Mouse (Mus musculus) thymus, adult 2 months (tissue): ENCODE measurements at regions not wholly inside any gene's neighbourhood (a gene's known extent, or its start where the extent isn't known, plus 50 kb on each side); places are given as distances from the start of the nearest gene placed in this dataset.

Experiments
- CTCF ChIP-seq: fragments of 200-500 bp; IDR thresholded peaks from 2 replicates; pipeline ENCODE4 v1.5.1; 2012; ENCODE audit warnings: mild to moderate bottlenecking, control low read depth, low read length, moderate library complexity, borderline replicate concordance; ENCODE audit not compliant: control insufficient read depth, poor library complexity, insufficient read depth; ENCODE audit errors: extremely low read depth
- POLR2A ChIP-seq: fragments of 200-500 bp; IDR thresholded peaks from 2 replicates; pipeline ENCODE4 v1.6.1; 2012; ENCODE audit warnings: mild to moderate bottlenecking, low read length, control low read depth, moderate library complexity; ENCODE audit not compliant: control insufficient read depth, poor library complexity, insufficient read depth; ENCODE audit errors: extremely low read depth

GRCm38 (mm10) chr13:41696767-41697445 lies 91.2 kb downstream of the Tmem170b start:
- no peak for TF ChIP-seq CTCF
- no peak for TF ChIP-seq POLR2A
